Mouse (Mus musculus): ENCODE data around the gene Plau. TPM values are rescaled to one million over a fixed set of nuclear protein-coding genes. Genes with fewer than 3 reads are reported as not detected.

The Plau gene
- polyA plus RNA-seq, 1 experiment from 2014 or later: 0.62 TPM

- H3K36me3 ChIP-seq (ENCODE audit: control insufficient read depth, insufficient read depth, low read length): no peaks in the 10 kb centered on the region
- 38% methylated on average over 4 of the region's 4 CpGs for WGBS
- no peak for ATAC-seq (ENCODE audit: insufficient read depth, low FRiP score, low TSS enrichment)
- H3K4me3 ChIP-seq (ENCODE audit: low read depth, low read length): no peak overlapping the region
- H3K27ac ChIP-seq (ENCODE audit: low read depth, low read length): no peak overlapping the region
- no peaks in the 10 kb centered on the region for H3K27me3 ChIP-seq (ENCODE audit: control insufficient read depth, insufficient read depth, low read length)
- no peaks in the 10 kb centered on the region for H3K4me1 ChIP-seq (ENCODE audit: control insufficient read depth, insufficient read depth, low read length)
- no peaks in the 10 kb centered on the region for H3K9me3 ChIP-seq (ENCODE audit: control insufficient read depth, low read length)
- H3K9ac ChIP-seq (ENCODE audit: low read length): no peak overlapping the region
- H3K4me2 ChIP-seq (ENCODE audit: low read depth): no peak overlapping the region
- peak; percentile 41 for DNase-seq (ENCODE audit: low spot score)
Observed at GRCm38 (mm10) chr14:20886266-20886665, 49.8 kb downstream of the Plau start.

DNA sequence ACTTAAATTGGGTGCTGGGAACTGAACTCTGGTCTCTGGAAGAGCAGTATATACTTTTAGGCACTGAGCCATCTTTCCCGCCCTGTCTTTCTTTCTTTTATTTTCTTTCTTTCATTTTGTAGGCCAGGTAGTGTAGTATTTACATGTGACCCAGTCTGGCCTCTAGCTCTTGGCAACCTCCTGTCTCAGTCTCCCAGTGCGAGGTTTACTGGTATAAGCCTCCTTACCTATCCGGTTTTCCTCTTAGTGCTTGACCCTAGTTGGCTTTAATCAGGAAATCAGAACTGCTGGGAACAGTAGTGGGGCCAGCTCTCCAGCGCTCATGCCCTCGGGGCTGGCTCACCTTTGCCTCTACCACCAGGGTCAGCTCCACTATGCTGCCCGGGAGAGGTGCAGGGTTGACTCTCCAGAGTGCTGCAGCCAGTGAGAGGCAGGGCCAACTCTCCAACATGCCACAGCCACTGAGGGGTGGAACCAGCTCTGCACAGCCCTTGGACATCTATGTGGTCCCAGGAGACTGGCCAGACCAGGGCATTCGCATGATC, 51.2 kb downstream of the Plau start:
- H3K9ac ChIP-seq (ENCODE audit: low read length): no peak overlapping the region
- ATAC-seq (ENCODE audit: insufficient read depth, low FRiP score, low TSS enrichment) (no peak), DNase-seq (ENCODE audit: low spot score) (no peak)
- no peaks in the 10 kb centered on the region for H3K27me3 ChIP-seq (ENCODE audit: control insufficient read depth, insufficient read depth, low read length)
- no peaks in the 10 kb centered on the region for H3K9me3 ChIP-seq (ENCODE audit: control insufficient read depth, low read length)
- H3K4me3 ChIP-seq (ENCODE audit: low read depth, low read length): no peak overlapping the region
- no peak overlapping the region for H3K4me2 ChIP-seq (ENCODE audit: low read depth)
- no peaks in the 10 kb centered on the region for H3K36me3 ChIP-seq (ENCODE audit: control insufficient read depth, insufficient read depth, low read length)
- H3K4me1 ChIP-seq (ENCODE audit: control insufficient read depth, insufficient read depth, low read length): peaks cover 3% of the 10 kb centered on the region; the same call in 1 of the 2 replicates
- H3K27ac ChIP-seq (ENCODE audit: low read depth, low read length): no peak overlapping the region
- WGBS: 88% methylated on average over 7 of the region's 7 CpGs

DNA sequence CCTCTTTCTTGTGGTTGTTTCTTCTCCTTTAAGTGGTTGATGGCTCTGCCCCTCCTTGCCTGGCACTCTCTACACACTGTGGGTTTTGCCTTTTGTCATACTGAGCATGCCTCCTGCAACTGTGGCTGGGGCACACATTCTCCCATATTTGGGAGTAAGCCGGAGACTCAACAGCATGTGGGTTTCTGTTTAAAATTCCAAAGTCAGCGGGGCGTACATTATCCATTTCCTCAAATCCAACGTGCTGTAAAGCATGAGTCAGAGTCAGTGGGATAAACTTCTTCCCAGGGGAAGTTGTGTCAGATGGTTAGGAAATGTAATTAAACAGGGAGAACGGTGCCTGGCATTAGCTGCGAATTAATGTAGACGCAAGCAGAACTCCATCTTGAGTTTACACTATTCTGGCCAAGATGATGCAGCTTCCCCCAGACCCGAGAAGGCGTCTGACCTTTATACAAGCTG, 55.5 kb downstream of the Plau start:
- 48% methylated on average over 9 of the region's 9 CpGs for WGBS
- H3K4me3 ChIP-seq (ENCODE audit: low read depth, low read length): no peak overlapping the region
- no peaks in the 10 kb centered on the region for H3K9me3 ChIP-seq (ENCODE audit: control insufficient read depth, low read length)
- peaks cover 3% of the 10 kb centered on the region; the same call in 1 of the 2 replicates for H3K4me1 ChIP-seq (ENCODE audit: control insufficient read depth, insufficient read depth, low read length)
- no peaks in the 10 kb centered on the region for H3K36me3 ChIP-seq (ENCODE audit: control insufficient read depth, insufficient read depth, low read length)
- no peak overlapping the region for H3K9ac ChIP-seq (ENCODE audit: low read length)
- peak overlapping the region; percentile 70 for H3K27ac ChIP-seq (ENCODE audit: low read depth, low read length)
- DNase-seq (ENCODE audit: low spot score) (peak; percentile 65), ATAC-seq (ENCODE audit: insufficient read depth, low FRiP score, low TSS enrichment) (no peak)
- no peaks in the 10 kb centered on the region for H3K27me3 ChIP-seq (ENCODE audit: control insufficient read depth, insufficient read depth, low read length)
- no peak overlapping the region for H3K4me2 ChIP-seq (ENCODE audit: low read depth)

Other genes starting within 250 kb of the Plau start
- 14.0 and 15.7 TPM in 2 replicates for gene Usp54, start 195.6 kb upstream of the Plau start, polyA plus RNA-seq (2014; fragmentation: Nextera tagmentation; extraction: Ambion mirVana)
- gene Myoz1, start 180.1 kb upstream of the Plau start, polyA plus RNA-seq (2014; fragmentation: Nextera tagmentation; extraction: Ambion mirVana): 0.45 and 0.55 TPM in 2 replicates
- gene Synpo2l, start 168.3 kb upstream of the Plau start, polyA plus RNA-seq (2014; fragmentation: Nextera tagmentation; extraction: Ambion mirVana): 6.2 and 7.5 TPM in 2 replicates
- 90.6 and 95.8 TPM in 2 replicates for gene Sec24c, start 162.4 kb upstream of the Plau start, polyA plus RNA-seq (2014; fragmentation: Nextera tagmentation; extraction: Ambion mirVana)
- gene Fut11, start 141.7 kb upstream of the Plau start, polyA plus RNA-seq (2014; fragmentation: Nextera tagmentation; extraction: Ambion mirVana): 22.6 and 23.1 TPM in 2 replicates
- 212 and 214 TPM in 2 replicates for gene Chchd1, start 133.7 kb upstream of the Plau start, polyA plus RNA-seq (2014; fragmentation: Nextera tagmentation; extraction: Ambion mirVana)
- 30.2 and 36.0 TPM in 2 replicates for gene Zswim8, start 129.1 kb upstream of the Plau start, polyA plus RNA-seq (2014; fragmentation: Nextera tagmentation; extraction: Ambion mirVana)
- 23.0 and 24.4 TPM in 2 replicates for gene Ndst2, start 102.1 kb upstream of the Plau start, polyA plus RNA-seq (2014; fragmentation: Nextera tagmentation; extraction: Ambion mirVana)
- gene Camk2g, start 42.6 kb upstream of the Plau start, polyA plus RNA-seq (2014; fragmentation: Nextera tagmentation; extraction: Ambion mirVana): 54.0 and 56.5 TPM in 2 replicates
- 51.2 and 55.5 TPM in 2 replicates for gene Vcl, start 92.7 kb downstream of the Plau start, polyA plus RNA-seq (2014; fragmentation: Nextera tagmentation; extraction: Ambion mirVana)
- gene Ap3m1, start 215.8 kb downstream of the Plau start, polyA plus RNA-seq (2014; fragmentation: Nextera tagmentation; extraction: Ambion mirVana): 127 and 132 TPM in 2 replicates
- gene Adk, start 215.9 kb downstream of the Plau start, polyA plus RNA-seq (2014; fragmentation: Nextera tagmentation; extraction: Ambion mirVana): 106 and 118 TPM in 2 replicates